Mouse (Mus musculus): ENCODE measurements around the gene Ralgps1.

- no peak for TF ChIP-seq CTCF (IDR thresholded peaks at IDR 0.05; ENCODE audit: control insufficient read depth, insufficient read depth, low read length)
- no peak for TF ChIP-seq POLR2A (IDR thresholded peaks at IDR 0.05; ENCODE audit: borderline replicate concordance, control insufficient read depth, low read depth, low read length)
Measured at GRCm38 (mm10) chr2:33342148-33342547, 29.1 kb downstream of the Ralgps1 start.
